Mouse (Mus musculus) MEL (cell line): ENCODE data around the gene Cux1. TPM values are rescaled to one million over a fixed set of nuclear protein-coding genes. Genes with fewer than 3 reads are reported as not detected.

Source experiments
- DNase-seq: peaks from one replicate; pipeline ENCODE4 v3.0.0; 2011; ENCODE audit warnings: low read depth, low spot score
- H3K27ac ChIP-seq: 2 replicates; pipeline ENCODE4 v1.5.1; 2012; ENCODE audit warnings: low read depth, mild to moderate bottlenecking, control low read depth, low read length, moderate library complexity; ENCODE audit not compliant: control insufficient read depth
- H3K27me3 ChIP-seq, 2 experiments: fragments of 150-350 bp in 1 of 2; sonication (generic) in 1 of 2; 2 replicates each; pipeline ENCODE4 v1.6.1; 2012; ENCODE audit warnings: low read length in 2 of 2, mild to moderate bottlenecking in 2 of 2, improper control_type of control experiment in 1 of 2, moderate library complexity in 1 of 2; ENCODE audit not compliant: insufficient read depth in 2 of 2, control insufficient read depth in 1 of 2
- H3K36me3 ChIP-seq, 2 experiments: 2 replicates each; pipeline ENCODE4 v1.6.1; 2012 to 2014; ENCODE audit warnings: low read length in 2 of 2, improper control_type of control experiment in 1 of 2, inconsistent platforms in 1 of 2, mild to moderate bottlenecking in 1 of 2; ENCODE audit not compliant: insufficient read depth in 2 of 2, control insufficient read depth in 1 of 2
- H3K4me1 ChIP-seq, 2 experiments: fragments of 150-350 bp in 1 of 2; sonication (generic) in 1 of 2; 2 replicates each; pipeline ENCODE4 v1.6.1; 2012; ENCODE audit warnings: low read length in 2 of 2, improper control_type of control experiment in 1 of 2, mild to moderate bottlenecking in 1 of 2; ENCODE audit not compliant: insufficient read depth in 2 of 2, control insufficient read depth in 1 of 2
- H3K4me3 ChIP-seq, 2 experiments: fragments of 150-350 bp in 1 of 2; sonication (generic) in 1 of 2; 2 replicates each; pipeline ENCODE4 v1.5.1; 2012; ENCODE audit warnings: low read depth in 2 of 2, low read length in 2 of 2, mild to moderate bottlenecking in 2 of 2, moderate library complexity in 2 of 2, control low read depth in 1 of 2, improper control_type of control experiment in 1 of 2; ENCODE audit not compliant: control insufficient read depth in 1 of 2, insufficient read depth in 1 of 2
- H3K79me2 ChIP-seq: 2 replicates; pipeline ENCODE4 v1.6.1; 2012; ENCODE audit warnings: mild to moderate bottlenecking, low read length, moderate library complexity; ENCODE audit not compliant: control insufficient read depth, poor library complexity, insufficient read depth
- H3K9ac ChIP-seq: 2 replicates; pipeline ENCODE4 v1.6.1; 2012; ENCODE audit warnings: low read depth, mild to moderate bottlenecking, control low read depth, low read length, moderate library complexity; ENCODE audit not compliant: control insufficient read depth, poor library complexity, severe bottlenecking
- H3K9me3 ChIP-seq: fragments of 150-350 bp; sonication (generic); replicated peaks from 2 replicates; pipeline ENCODE4 v1.6.1; 2012; ENCODE audit warnings: mild to moderate bottlenecking, low read length, improper control_type of control experiment, moderate library complexity; ENCODE audit not compliant: insufficient read depth
- CHD2 ChIP-seq: IDR thresholded peaks from 2 replicates; pipeline ENCODE4 v1.6.1; 2011; ENCODE audit warnings: low read length, improper control_type of control experiment
- CTCF ChIP-seq, 3 experiments: IDR thresholded peaks in 2 of 3; conservative IDR thresholded peaks in 1 of 3; 2 replicates each; pipeline ENCODE4 v1.5.1; 2011 to 2012; ENCODE audit warnings: low read length in 3 of 3, low read depth in 2 of 3, mild to moderate bottlenecking in 2 of 3, improper control_type of control experiment in 1 of 3, inconsistent platforms in 1 of 3, mixed read lengths in 1 of 3, moderate library complexity in 1 of 3; ENCODE audit not compliant: control insufficient read depth in 1 of 3, insufficient read depth in 1 of 3, poor library complexity in 1 of 3, severe bottlenecking in 1 of 3
- GATA1 ChIP-seq: IDR thresholded peaks from 2 replicates; pipeline ENCODE4 v1.6.1; 2011; ENCODE audit warnings: low read depth, low read length, improper control_type of control experiment
- HCFC1 ChIP-seq: IDR thresholded peaks from 2 replicates; pipeline ENCODE4 v1.6.1; 2012; ENCODE audit warnings: low read depth, mild to moderate bottlenecking, inconsistent platforms, low read length, improper control_type of control experiment, moderate library complexity
- JUND ChIP-seq: IDR thresholded peaks from 2 replicates; pipeline ENCODE4 v1.6.1; 2011; ENCODE audit warnings: low read depth, mild to moderate bottlenecking, improper control_type of control experiment, low read length
- MAZ ChIP-seq: IDR thresholded peaks from 2 replicates; pipeline ENCODE4 v1.6.1; 2012; ENCODE audit warnings: low read depth, mild to moderate bottlenecking, inconsistent platforms, low read length, improper control_type of control experiment
- MXI1 ChIP-seq: IDR thresholded peaks from 2 replicates; pipeline ENCODE4 v1.6.1; 2011; ENCODE audit warnings: mild to moderate bottlenecking, low read depth, low read length, improper control_type of control experiment
- MYB ChIP-seq: IDR thresholded peaks from 2 replicates; pipeline ENCODE4 v1.6.1; 2011; ENCODE audit warnings: mild to moderate bottlenecking, low read depth, low read length, improper control_type of control experiment
- MYC ChIP-seq: IDR thresholded peaks from 2 replicates; pipeline ENCODE4 v1.6.1; 2011; ENCODE audit warnings: low read depth, mild to moderate bottlenecking, low read length, improper control_type of control experiment, moderate library complexity
- POLR2A ChIP-seq, 2 experiments: IDR thresholded peaks; 2 replicates each; pipeline ENCODE4 v1.6.1; 2011 to 2012; ENCODE audit warnings: low read length in 2 of 2, mild to moderate bottlenecking in 2 of 2, control low read depth in 1 of 2, improper control_type of control experiment in 1 of 2, low read depth in 1 of 2, moderate library complexity in 1 of 2; ENCODE audit not compliant: control insufficient read depth in 1 of 2, insufficient read depth in 1 of 2, poor library complexity in 1 of 2
- POLR2AphosphoS2 ChIP-seq: IDR thresholded peaks from 2 replicates; pipeline ENCODE4 v1.6.1; 2011; ENCODE audit warnings: low read length, improper control_type of control experiment
- RAD21 ChIP-seq: IDR thresholded peaks from 2 replicates; pipeline ENCODE4 v1.6.1; 2011; ENCODE audit warnings: mild to moderate bottlenecking, low read depth, low read length, improper control_type of control experiment
- RCOR1 ChIP-seq: IDR thresholded peaks from 2 replicates; pipeline ENCODE4 v1.6.1; 2012; ENCODE audit warnings: low read depth, mild to moderate bottlenecking, inconsistent platforms, low read length, improper control_type of control experiment
- TBP ChIP-seq: IDR thresholded peaks from 2 replicates; pipeline ENCODE4 v1.8.0; 2011; ENCODE audit warnings: low read depth, low read length, improper control_type of control experiment
- UBTF ChIP-seq: IDR thresholded peaks from 2 replicates; pipeline ENCODE4 v1.6.1; 2012; ENCODE audit warnings: low read depth, mild to moderate bottlenecking, inconsistent platforms, low read length, improper control_type of control experiment, moderate library complexity, borderline replicate concordance; ENCODE audit not compliant: insufficient read depth
- ZKSCAN1 ChIP-seq: IDR thresholded peaks from 2 replicates; pipeline ENCODE4 v1.6.1; 2012; ENCODE audit warnings: low read depth, mild to moderate bottlenecking, inconsistent platforms, low read length, improper control_type of control experiment, moderate library complexity
- polyA plus RNA-seq, 2 experiments: library from polyadenylated mRNA; stranded (reverse) in 1 of 2; unstranded in 1 of 2; fragments of >175 nt in 1 of 2; fragments of >200 nt in 1 of 2; gene quantifications; 2 replicates each; pipeline versions ENCODE4 v1.2.1 to v1.2.4; 2012; ENCODE audit warnings: low replicate concordance in 2 of 2, low read depth in 1 of 2; ENCODE audit not compliant: insufficient read length in 2 of 2, insufficient read depth in 1 of 2, missing spikeins in 1 of 2
- total RNA-seq: library from RNA; depleted of rRNA; stranded (reverse); fragments of 300-350 nt; gene quantifications from 2 replicates; pipeline ENCODE4 v1.2.3, GENCODE M21; 2012

Gene Cux1
- total and polyA plus RNA-seq, 3 experiments = 71.1 to 104 TPM; not detected in 1

- H3K4me3 ChIP-seq = no peak overlapping the region
- no peaks in the 10 kb centered on the region for H3K9me3 ChIP-seq
- no peak overlapping the region for H3K27ac ChIP-seq
- no peaks in the 10 kb centered on the region for H3K27me3 ChIP-seq
- H3K79me2 ChIP-seq = peaks cover 11% of the 10 kb centered on the region
- H3K36me3 ChIP-seq = peaks cover 6 to 32% of the 10 kb centered on the region in 2 experiments; a peak in 3 of 4 replicates
- H3K9ac ChIP-seq = no peak overlapping the region
- DNase-seq = no peak
- TF ChIP-seq MXI1 (no peak), RAD21 (no peak), TBP (no peak), RCOR1 (no peak)
- TF ChIP-seq, all 39 proteins: peak for 0
- H3K4me1 ChIP-seq = peaks cover 0 to 13% of the 10 kb centered on the region in 2 experiments
Observed at GRCm38 (mm10) chr5:136465770-136466406, 101.4 kb downstream of the Cux1 start.

GRCm38 (mm10) chr5:136465366-136465765 lies 101.9 kb downstream of the Cux1 start:
- H3K4me1 ChIP-seq = peaks cover 0 to 13% of the 10 kb centered on the region in 2 experiments

GRCm38 (mm10) chr5:136464849-136465248 lies 102.4 kb downstream of the Cux1 start:
- TF ChIP-seq HCFC1 = no peak
- no peak for TF ChIP-seq RCOR1
- no peak for TF ChIP-seq MYC
- no peak for TF ChIP-seq MYB
- no peak for TF ChIP-seq UBTF
- TF ChIP-seq POLR2AphosphoS2 = no peak
- no peak for TF ChIP-seq CTCF (IDR thresholded peaks at IDR 0.05 in 2 of 3, conservative IDR thresholded peaks at IDR 0.05 in 1 of 3; ENCODE audit: control insufficient read depth in 1 of 3, insufficient read depth in 1 of 3, low read depth in 2 of 3, low read length in 3 of 3, poor library complexity in 1 of 3, severe bottlenecking in 1 of 3)
- no peak for TF ChIP-seq RAD21
- no peak for TF ChIP-seq JUND
- TF ChIP-seq TBP = no peak
- TF ChIP-seq CHD2 = no peak
- TF ChIP-seq MAZ = no peak
- no peak for TF ChIP-seq POLR2A (IDR thresholded peaks at IDR 0.05; ENCODE audit: control insufficient read depth in 1 of 2, insufficient read depth in 1 of 2, low read depth in 1 of 2, low read length in 2 of 2, poor library complexity in 1 of 2)
- Histone ChIP-seq H3K4me3 (no peak overlapping the region), H3K4me1 (peaks cover 0 to 13% of the 10 kb centered on the region in 2 experiments), H3K36me3 (peaks cover 6 to 29% of the 10 kb centered on the region in 2 experiments; a peak in 3 of 4 replicates), H3K27ac (no peak overlapping the region), H3K9ac (no peak overlapping the region), H3K79me2 (peaks cover 10% of the 10 kb centered on the region), H3K27me3 (no peaks in the 10 kb centered on the region), H3K9me3 (no peaks in the 10 kb centered on the region)
- no peak for DNase-seq

More at GRCm38 (mm10) chr5:136465366-136465765, 101.9 kb downstream of the Cux1 start:
- Histone ChIP-seq H3K79me2 (peaks cover 11% of the 10 kb centered on the region), H3K9me3 (no peaks in the 10 kb centered on the region), H3K36me3 (peaks cover 6 to 30% of the 10 kb centered on the region in 2 experiments; a peak in 3 of 4 replicates), H3K9ac (no peak overlapping the region), H3K4me3 (no peak overlapping the region), H3K27ac (no peak overlapping the region), H3K27me3 (no peaks in the 10 kb centered on the region)
- DNase-seq = no peak
- 0 out of 2 replicates have a peak, but pooled peaks have one; percentile 25 for TF ChIP-seq GATA1
- TF ChIP-seq ZKSCAN1 = no peak
